Mouse (Mus musculus) Patski (cell line): ENCODE results near the gene Ppp4r1. TPM values are rescaled to one million over a fixed set of nuclear protein-coding genes. Genes with fewer than 3 reads are reported as not detected.
A peak's percentile ranks its signal among the peaks of the same experiment; 100 is the strongest.

Experiments used
- ATAC-seq: fragments of 100-300 bp; one replicate; pipeline ENCODE4 v1.8.0; 2021
- CTCF ChIA-PET: fragments of 350-600 bp; sonication (Branson Sonifier 250); formaldehyde crosslinking; loops from one replicate; lab custom pipeline; 2022; ENCODE audit warnings: inconsistent platforms; lab: Charles Lee
- POLR2A ChIA-PET: fragments of 350-600 bp; sonication (Branson Sonifier 250); formaldehyde crosslinking; loops from one replicate; lab custom pipeline; 2022; ENCODE audit warnings: antibody characterized with exemption, inconsistent platforms; lab: Charles Lee
- DNase-seq: peaks from one replicate; pipeline ENCODE4 v3.0.0-alpha.2; 2011; ENCODE audit warnings: low read depth, low spot score
- H3K27me3 ChIP-seq: fragments of 371-371 bp; one replicate; pipeline ENCODE4 v1.5.1; 2021
- CTCF ChIP-seq: fragments of 100-300 bp; IDR thresholded peaks from one replicate; pipeline ENCODE4 v1.5.1; 2021
- in situ Hi-C: fragments of 300-500 bp; cut with MboI; formaldehyde crosslinking; loops from 3 replicates; pipeline ENCODE4 v1.11.1; 2018; ENCODE audit warnings: low pct_unique_long_range_greater_than_20kb, mixed read lengths
- polyA plus RNA-seq: library from polyadenylated mRNA; unstranded; gene quantifications from one replicate; pipeline ENCODE4 v1.2.3, GENCODE M21; 2021

The Ppp4r1 gene
- polyA plus RNA-seq, 1 experiment from 2014 or later: 82.3 TPM

- ATAC-seq (no peak), DNase-seq (no peak)
- H3K27me3 ChIP-seq: no peaks in the 10 kb centered on the region
- in situ Hi-C loops: loop anchor here (5.0 kb wide), 1 partner anchor 241 kb away; no protein-coding TSS in a partner anchor
- CTCF ChIA-PET: interaction anchor here (1.0 to 2.3 kb wide), 4 partner anchors 9 to 241 kb away, joined by 3 to 9 read pairs (median 4); no protein-coding TSS in a partner anchor
- POLR2A ChIA-PET: no interaction called here
- TF ChIP-seq CTCF: no peak
Observed at GRCm38 (mm10) chr17:65866201-65866600, 83.8 kb downstream of the Ppp4r1 start.

GRCm38 (mm10) chr17:65867996-65868395 lies 85.6 kb downstream of the Ppp4r1 start:
- POLR2A ChIA-PET: no interaction called here

DNA sequence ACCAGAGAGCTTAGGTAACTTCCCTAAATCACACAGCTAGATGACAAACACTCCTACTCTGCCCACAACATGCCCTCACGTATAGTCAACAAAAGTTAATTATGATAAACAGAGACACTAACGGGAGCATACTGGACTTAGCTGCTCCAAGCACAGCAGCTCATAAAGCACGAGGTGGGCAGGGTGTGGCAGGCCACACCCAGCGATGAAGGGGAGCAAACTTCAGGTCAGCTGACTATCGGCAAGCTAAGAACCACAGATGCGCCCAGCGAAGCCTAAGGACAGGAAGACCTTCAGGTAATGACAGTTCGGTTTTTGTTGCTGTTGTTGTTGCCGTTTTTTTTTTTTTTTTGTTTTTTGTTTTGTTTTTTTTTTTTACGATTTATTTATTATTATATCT lies 87.3 kb downstream of the Ppp4r1 start:
- no peak for TF ChIP-seq CTCF
- in situ Hi-C loops: loop anchor here (5.0 kb wide), 1 partner anchor 238 kb away; no protein-coding TSS in a partner anchor
- no peaks in the 10 kb centered on the region for H3K27me3 ChIP-seq
- ChIA-PET CTCF (interaction anchor here (0.7 to 6.5 kb wide), 9 partner anchors 8 to 240 kb away, joined by 3 to 51 read pairs (median 4); partner anchors contain the start of gene Ralbp1), POLR2A (interaction anchor here (0.6 kb wide), 1 partner anchor 255 kb away, joined by 7 read pairs; no protein-coding TSS in a partner anchor)
- ATAC-seq (no peak), DNase-seq (no peak)

More at GRCm38 (mm10) chr17:65867996-65868395, 85.6 kb downstream of the Ppp4r1 start:
- TF ChIP-seq CTCF: no peak
- DNase-seq: no peak
- in situ Hi-C loops: loop anchor here (5.0 kb wide), 1 partner anchor 239 kb away; no protein-coding TSS in a partner anchor
- CTCF ChIA-PET: interaction anchor here (1.4 kb wide), 1 partner anchor 239 kb away, joined by 4 read pairs; no protein-coding TSS in a partner anchor
- ATAC-seq: no peak
- H3K27me3 ChIP-seq: no peaks in the 10 kb centered on the region

DNA sequence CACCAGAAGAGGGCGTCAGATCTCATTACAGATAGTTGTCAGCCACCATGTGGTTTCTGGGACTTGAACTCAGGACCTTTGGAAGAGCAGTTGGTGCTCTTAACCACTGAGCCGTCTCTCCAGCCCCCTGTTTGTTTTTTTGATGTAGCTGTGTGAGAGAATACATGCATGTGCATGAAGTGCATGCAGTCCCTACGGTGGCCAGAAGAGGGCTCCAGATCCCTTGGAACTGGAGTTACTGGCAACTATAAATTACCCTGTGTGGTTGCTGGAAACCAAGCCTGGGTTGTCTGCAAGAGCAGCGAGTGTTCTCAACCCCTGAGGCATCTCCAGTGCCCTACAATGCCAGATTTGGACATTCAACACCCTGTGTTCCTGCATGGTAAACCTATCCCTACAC lies 87.8 kb downstream of the Ppp4r1 start:
- in situ Hi-C loops: no loop called here
- no peaks in the 10 kb centered on the region for H3K27me3 ChIP-seq
- ChIA-PET POLR2A (interaction anchor here (0.6 kb wide), 2 partner anchors 10 to 256 kb away, joined by 7 to 8 read pairs; no protein-coding TSS in a partner anchor), CTCF (interaction anchor here (0.7 to 6.5 kb wide), 12 partner anchors 9 to 239 kb away, joined by 3 to 51 read pairs (median 5); partner anchors contain the start of gene Ralbp1)
- TF ChIP-seq CTCF: peak; percentile 92
- DNase-seq (no peak), ATAC-seq (no peak)

- DNase-seq: no peak
- TF ChIP-seq CTCF: no peak
- ChIA-PET POLR2A (interaction anchor here (0.7 kb wide), 1 partner anchor 227 kb away, joined by 3 read pairs; no protein-coding TSS in a partner anchor), CTCF (interaction anchor here (0.9 to 6.5 kb wide), 10 partner anchors 10 to 235 kb away, joined by 3 to 51 read pairs (median 4); partner anchors contain the start of gene Ralbp1)
- in situ Hi-C loops: no loop called here
- no peaks in the 10 kb centered on the region for H3K27me3 ChIP-seq
- no peak for ATAC-seq
Observed at GRCm38 (mm10) chr17:65871641-65872041, 89.3 kb downstream of the Ppp4r1 start.

- CTCF ChIA-PET: interaction anchor here (0.9 to 6.5 kb wide), 8 partner anchors 8 to 235 kb away, joined by 3 to 51 read pairs (median 5); partner anchors contain the start of gene Ralbp1
- no peak for DNase-seq
- TF ChIP-seq CTCF: no peak
- POLR2A ChIA-PET: no interaction called here
- in situ Hi-C loops: no loop called here
- no peak for ATAC-seq
- H3K27me3 ChIP-seq: no peaks in the 10 kb centered on the region
Observed at GRCm38 (mm10) chr17:65872051-65872450, 89.7 kb downstream of the Ppp4r1 start.

- ATAC-seq (peak; percentile 65), DNase-seq (no peak)
- peak; percentile 53 for TF ChIP-seq CTCF
- in situ Hi-C loops: no loop called here
- H3K27me3 ChIP-seq: no peaks in the 10 kb centered on the region
- CTCF ChIA-PET: interaction anchor here (0.9 to 6.5 kb wide), 5 partner anchors 9 to 235 kb away, joined by 3 to 51 read pairs (median 5); partner anchors contain the start of gene Ralbp1
- POLR2A ChIA-PET: no interaction called here
Observed at GRCm38 (mm10) chr17:65872652-65873051, 90.3 kb downstream of the Ppp4r1 start.

DNA sequence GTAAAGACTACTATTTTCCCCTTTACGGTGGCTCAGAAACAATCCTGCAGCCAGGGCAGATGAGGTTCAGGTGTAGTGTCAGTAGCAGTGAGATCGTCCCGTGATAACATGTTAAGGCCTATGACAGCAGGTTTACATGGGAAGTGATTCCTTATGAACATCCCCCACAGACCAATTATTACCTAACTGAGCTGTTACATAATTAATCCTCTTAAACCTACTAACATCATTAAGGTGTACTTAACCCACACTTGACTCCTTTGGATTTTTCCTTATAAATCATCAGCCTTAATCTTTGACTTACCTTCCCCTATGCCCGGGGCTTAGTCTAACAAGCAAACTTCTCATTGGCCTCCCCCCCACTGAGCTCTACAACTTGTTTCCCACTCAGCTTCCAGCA lies 90.8 kb downstream of the Ppp4r1 start:
- H3K27me3 ChIP-seq: no peaks in the 10 kb centered on the region
- ATAC-seq (no peak), DNase-seq (no peak)
- ChIA-PET POLR2A (no interaction called here), CTCF (interaction anchor here (1.4 to 6.5 kb wide), 3 partner anchors 9 to 234 kb away, joined by 5 to 51 read pairs (median 9); partner anchors contain the start of gene Ralbp1)
- in situ Hi-C loops: no loop called here
- TF ChIP-seq CTCF: no peak

DNA sequence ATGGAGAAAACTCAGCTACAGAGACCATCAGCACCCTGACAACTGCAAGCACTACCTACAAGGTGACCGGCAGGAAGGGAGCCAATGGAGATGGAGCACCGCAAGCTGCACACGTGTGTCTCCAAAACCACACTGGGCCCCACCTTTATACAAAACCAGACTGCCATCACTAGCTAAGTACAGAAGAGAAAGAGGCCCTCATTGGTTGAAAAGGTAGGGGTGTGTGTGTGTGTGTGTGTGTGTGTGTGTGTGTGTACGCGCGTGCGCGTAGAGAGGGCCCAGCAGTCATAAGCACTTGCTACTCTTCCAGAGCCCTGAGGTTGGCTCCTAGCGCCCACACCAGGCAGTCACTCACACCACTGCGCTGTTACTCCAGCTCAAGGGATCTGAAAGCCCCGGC lies 91.5 kb downstream of the Ppp4r1 start:
- POLR2A ChIA-PET: no interaction called here
- DNase-seq (no peak), ATAC-seq (no peak)
- no peaks in the 10 kb centered on the region for H3K27me3 ChIP-seq
- CTCF ChIA-PET: interaction anchor here (1.2 to 6.5 kb wide), 4 partner anchors 8 to 234 kb away, joined by 3 to 51 read pairs (median 7); partner anchors contain the start of gene Ralbp1
- no peak for TF ChIP-seq CTCF
- in situ Hi-C loops: no loop called here

DNA sequence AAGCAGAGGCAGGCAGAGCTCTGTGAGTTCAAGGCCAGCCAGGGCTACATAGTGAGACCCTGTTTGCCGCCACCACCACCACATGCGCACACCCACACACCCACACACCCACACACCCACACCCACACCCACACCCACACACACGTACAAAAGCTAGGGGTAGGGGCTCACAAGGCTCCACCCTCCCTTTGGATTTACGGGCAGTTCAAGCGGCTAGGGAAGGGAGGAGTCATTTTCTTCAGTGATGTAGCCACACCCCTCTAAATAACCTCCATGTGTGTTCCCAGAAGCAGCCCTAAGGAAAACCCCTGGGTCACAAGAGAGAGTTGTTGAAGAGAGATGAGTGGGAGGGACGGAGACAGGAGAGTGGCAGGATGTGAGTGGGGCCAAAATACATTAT lies 94.7 kb downstream of the Ppp4r1 start:
- ChIA-PET POLR2A (no interaction called here), CTCF (interaction anchor here (1.2 kb wide), 1 partner anchor 39 kb away, joined by 3 read pairs; no protein-coding TSS in a partner anchor)
- ATAC-seq (no peak), DNase-seq (no peak)
- in situ Hi-C loops: no loop called here
- TF ChIP-seq CTCF: no peak
- no peaks in the 10 kb centered on the region for H3K27me3 ChIP-seq
